ENCODE assay signal across 11 mouse cellular contexts in the genomic region with DNA sequence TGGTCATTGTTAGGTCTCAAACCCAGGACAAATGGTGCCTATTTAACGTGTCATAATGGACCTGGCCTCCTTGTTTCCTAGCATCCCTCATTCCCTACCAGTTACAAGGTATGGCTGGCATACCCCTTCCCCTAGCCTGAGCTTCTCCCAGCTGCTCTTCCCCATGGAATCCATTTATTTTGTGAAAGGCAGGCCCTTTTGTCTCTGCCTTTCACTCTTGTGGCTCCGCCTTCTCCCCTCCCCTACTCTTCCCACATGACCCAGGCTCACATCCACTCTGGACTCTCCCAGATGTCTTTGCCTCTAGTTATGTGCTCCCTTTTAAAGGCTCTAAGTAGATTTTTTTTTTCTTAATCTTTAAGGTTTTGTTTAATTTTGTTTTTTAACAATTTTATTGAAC. TPM values are rescaled to one million over a fixed set of nuclear protein-coding genes. Genes with fewer than 3 reads are reported as not detected.
DNase-seq lines count a peak whose midpoint lies in the region; ATAC-seq and TF ChIP-seq lines count a peak whose summit lies in the region.
"Had no signal": no experiment of that assay in that cellular context is flagged by ENCODE, and none has a peak within 500 bp of the region (broad histone marks: within the 10 kb centered on the region; RNA-seq: fewer than 3 reads in every experiment).

No protein-coding gene starts in this region.

- no peaks in the 10 kb centered on the region for H3K9me3 ChIP-seq in heart, embryonic 11.5 days (replicated peaks; ENCODE audit: control insufficient read depth, low read length)
- no peaks in the 10 kb centered on the region for H3K9me3 ChIP-seq in megakaryocyte, embryonic 14.5 days
- H3K9me3 ChIP-seq in midbrain, embryonic 13.5 days, result no peaks in the 10 kb centered on the region
- H3K9me3 ChIP-seq: heart, embryonic 10.5 days had no signal

- TF ChIP-seq POLR2A in cerebellum, adult 2 months (IDR thresholded peaks at IDR 0.05; ENCODE audit: borderline replicate concordance, insufficient read depth, low read length), result no peak

- H3K9ac ChIP-seq in heart, embryonic 11.5 days (ENCODE audit: low read depth, low read length), result 0 out of 2 replicates have a peak overlapping the region, but pooled peaks have one; percentile 5
- peak overlapping the region; percentile 48 for H3K9ac ChIP-seq in midbrain, embryonic 13.5 days (replicated peaks)

- no peak for DNase-seq in heart, adult 18-20 months
- peak; percentile 74 for DNase-seq in embryo, embryonic 10.5 days (ENCODE audit: low spot score)
- DNase-seq in layer of hippocampus, adult 2 months (ENCODE audit: low spot score in 2 of 2), result no peak
- DNase-seq in cerebellum, adult 2 months, result no peak
- DNase-seq: right cerebral cortex, adult 18-20 months; thymus, postnatal 36 days had no signal

- no peak overlapping the region for H3K27ac ChIP-seq in heart, embryonic 11.5 days (ENCODE audit: low read depth, low read length)
- no peak overlapping the region for H3K27ac ChIP-seq in midbrain, embryonic 13.5 days
- no peak overlapping the region for H3K27ac ChIP-seq in layer of hippocampus, adult 2 months
- no peak overlapping the region for H3K27ac ChIP-seq in cerebellum, adult 2 months (ENCODE audit: insufficient read depth, low read length)
- H3K27ac ChIP-seq: heart, embryonic 10.5 days had no signal

- H3K4me3 ChIP-seq in heart, embryonic 11.5 days (ENCODE audit: low read depth, low read length), result no peak overlapping the region
- H3K4me3 ChIP-seq in megakaryocyte, embryonic 14.5 days (replicated peaks), result peak overlapping the region; percentile 35
- no peak overlapping the region for H3K4me3 ChIP-seq in midbrain, embryonic 13.5 days (replicated peaks)
- H3K4me3 ChIP-seq in layer of hippocampus, adult 2 months, result no peak overlapping the region
- H3K4me3 ChIP-seq in cerebellum, adult 2 months (replicated peaks; ENCODE audit: insufficient read depth, low read depth, low read length), result no peak overlapping the region
- H3K4me3 ChIP-seq: heart, embryonic 10.5 days had no signal

- peaks cover 17% of the 10 kb centered on the region for H3K4me1 ChIP-seq in heart, embryonic 11.5 days (ENCODE audit: control insufficient read depth, insufficient read depth, low read length)
- peaks cover 55% of the 10 kb centered on the region for H3K4me1 ChIP-seq in megakaryocyte, embryonic 14.5 days
- peaks cover 42% of the 10 kb centered on the region for H3K4me1 ChIP-seq in midbrain, embryonic 13.5 days (replicated peaks)
- peaks cover 3% of the 10 kb centered on the region; the same call in 1 of the 2 replicates for H3K4me1 ChIP-seq in cerebellum, adult 2 months (ENCODE audit: control insufficient read depth, insufficient read depth, low read length)

- no peaks in the 10 kb centered on the region for H3K27me3 ChIP-seq in heart, embryonic 11.5 days (ENCODE audit: control insufficient read depth, insufficient read depth, low read length)
- H3K27me3 ChIP-seq in megakaryocyte, embryonic 14.5 days (replicated peaks), result no peaks in the 10 kb centered on the region
- H3K27me3 ChIP-seq in midbrain, embryonic 13.5 days, result no peaks in the 10 kb centered on the region
- no peaks in the 10 kb centered on the region for H3K27me3 ChIP-seq in cerebellum, adult 2 months (ENCODE audit: control insufficient read depth, insufficient read depth, low read length)

- peaks cover 31% of the 10 kb centered on the region for H3K36me3 ChIP-seq in heart, embryonic 11.5 days (ENCODE audit: control insufficient read depth, insufficient read depth, low read length)
- peaks cover 53% of the 10 kb centered on the region for H3K36me3 ChIP-seq in megakaryocyte, embryonic 14.5 days (replicated peaks; ENCODE audit: low read length)
- peaks cover 42% of the 10 kb centered on the region for H3K36me3 ChIP-seq in midbrain, embryonic 13.5 days

- ATAC-seq in heart, embryonic 11.5 days (replicated peaks; ENCODE audit: insufficient number of reproducible peaks, low FRiP score, low TSS enrichment), result no peak
- ATAC-seq in megakaryocyte, adult 5-6 weeks (ENCODE audit: poor library complexity, severe bottlenecking), result no peak
- no peak for ATAC-seq in midbrain, embryonic 13.5 days

- WGBS in heart, embryonic 11.5 days (ENCODE audit: insufficient replicate concordance), result 73% methylated on average over 2 of the region's 2 CpGs
- WGBS in midbrain, embryonic 13.5 days, result 45% methylated on average over 2 of the region's 2 CpGs
- WGBS in cerebellum, adult 2 months, result 68% methylated on average over 2 of the region's 2 CpGs

- H3K4me2 ChIP-seq in heart, embryonic 11.5 days, result no peak overlapping the region
- peak overlapping the region; percentile 2 for H3K4me2 ChIP-seq in midbrain, embryonic 13.5 days (replicated peaks)

- no peak for TF ChIP-seq CTCF in layer of hippocampus, adult 2 months (conservative IDR thresholded peaks at IDR 0.05)
- TF ChIP-seq CTCF in cerebellum, adult 2 months (IDR thresholded peaks at IDR 0.05; ENCODE audit: borderline replicate concordance, insufficient read depth, low read depth, low read length), result no peak

RNA-seq across cellular contexts. Expression of a gene that starts 2.8 kb away (rescaled TPM):
- 18.1 and 18.7 TPM in 2 replicates for polyA plus RNA-seq in heart, embryonic 11.5 days (2014; fragmentation: Nextera tagmentation; extraction: Ambion mirVana)
- 1 to 10 TPM; 7.0 to 7.8 TPM for total RNA-seq in heart, adult 18-20 months (2021)
- 5.2 TPM in 1 of 2 replicates, not detected in the other for polyA plus RNA-seq in megakaryocyte, embryonic 14.5 days (2012; ENCODE audit: insufficient read depth, low replicate concordance)
- 3.2 and 5.4 TPM in 2 replicates for total RNA-seq in megakaryocyte, adult 5-6 weeks (2015)
- total RNA-seq in megakaryocyte, adult 5-6 weeks (2017), result 10.3 and 13.1 TPM in 2 replicates
- 21.4 and 26.7 TPM in 2 replicates for polyA plus RNA-seq in midbrain, embryonic 13.5 days (2015; fragmentation: Nextera tagmentation; extraction: Ambion mirVana)
- 10 to 100 TPM; 13.2 to 16.2 TPM for total RNA-seq in layer of hippocampus, adult 2 months (2021)
- 10.1 and 10.5 TPM in 2 replicates for polyA plus RNA-seq in cerebellum, adult 2 months (2012; rRNA removed)

RNA-seq across cellular contexts. Expression of a gene that starts 3.1 kb away (rescaled TPM):
- polyA plus RNA-seq in heart, embryonic 11.5 days (2014; fragmentation: Nextera tagmentation; extraction: Ambion mirVana), result 53.1 and 54.7 TPM in 2 replicates
- 10 to 100 TPM; 16.0 to 16.7 TPM for total RNA-seq in heart, adult 18-20 months (2021)
- 129 and 266 TPM in 2 replicates for polyA plus RNA-seq in megakaryocyte, embryonic 14.5 days (2012; ENCODE audit: insufficient read depth, low replicate concordance)
- 15.5 and 16.1 TPM in 2 replicates for total RNA-seq in megakaryocyte, adult 5-6 weeks (2015)
- total RNA-seq in megakaryocyte, adult 5-6 weeks (2017), result 11.2 and 19.6 TPM in 2 replicates
- polyA plus RNA-seq in midbrain, embryonic 13.5 days (2015; fragmentation: Nextera tagmentation; extraction: Ambion mirVana), result 44.7 and 47.9 TPM in 2 replicates
- 10 to 100 TPM; 26.4 to 29.1 TPM for total RNA-seq in layer of hippocampus, adult 2 months (2021)
- polyA plus RNA-seq in cerebellum, adult 2 months (2012; rRNA removed), result 32.5 and 32.9 TPM in 2 replicates

RNA-seq across cellular contexts. Expression of a gene that starts 22.8 kb away (rescaled TPM):
- 0.23 and 0.30 TPM in 2 replicates for polyA plus RNA-seq in heart, embryonic 11.5 days (2014; fragmentation: Nextera tagmentation; extraction: Ambion mirVana)
- not detected for total RNA-seq in heart, adult 18-20 months (2021)
- polyA plus RNA-seq in megakaryocyte, embryonic 14.5 days (2012; ENCODE audit: insufficient read depth, low replicate concordance), result not detected in 2 replicates
- not detected in 2 replicates for total RNA-seq in megakaryocyte, adult 5-6 weeks (2015)
- not detected in 2 replicates for total RNA-seq in megakaryocyte, adult 5-6 weeks (2017)
- polyA plus RNA-seq in midbrain, embryonic 13.5 days (2015; fragmentation: Nextera tagmentation; extraction: Ambion mirVana), result 0.31 and 0.54 TPM in 2 replicates
- not detected for total RNA-seq in layer of hippocampus, adult 2 months (2021)
- 7.5 and 7.6 TPM in 2 replicates for polyA plus RNA-seq in cerebellum, adult 2 months (2012; rRNA removed)

RNA-seq across cellular contexts. Expression of a gene that starts 37.2 kb away (rescaled TPM):
- polyA plus RNA-seq in heart, embryonic 11.5 days (2014; fragmentation: Nextera tagmentation; extraction: Ambion mirVana), result 17.1 and 18.7 TPM in 2 replicates
- total RNA-seq in heart, adult 18-20 months (2021), result 1 to 10 TPM; 3.3 to 4.8 TPM
- polyA plus RNA-seq in megakaryocyte, embryonic 14.5 days (2012; ENCODE audit: insufficient read depth, low replicate concordance), result 20.6 and 67.1 TPM in 2 replicates
- total RNA-seq in megakaryocyte, adult 5-6 weeks (2015), result 11.2 and 13.1 TPM in 2 replicates
- 11.3 and 11.4 TPM in 2 replicates for total RNA-seq in megakaryocyte, adult 5-6 weeks (2017)
- polyA plus RNA-seq in midbrain, embryonic 13.5 days (2015; fragmentation: Nextera tagmentation; extraction: Ambion mirVana), result 29.8 and 31.2 TPM in 2 replicates
- total RNA-seq in layer of hippocampus, adult 2 months (2021), result 10 to 100 TPM; 21.7 to 23.1 TPM
- 13.0 and 14.1 TPM in 2 replicates for polyA plus RNA-seq in cerebellum, adult 2 months (2012; rRNA removed)

RNA-seq across cellular contexts. Expression of a gene that starts 38.1 kb away (rescaled TPM):
- 19.2 and 19.4 TPM in 2 replicates for polyA plus RNA-seq in heart, embryonic 11.5 days (2014; fragmentation: Nextera tagmentation; extraction: Ambion mirVana)
- 10 to 100 TPM; 17.3 to 19.8 TPM for total RNA-seq in heart, adult 18-20 months (2021)
- 28.4 and 32.8 TPM in 2 replicates for polyA plus RNA-seq in megakaryocyte, embryonic 14.5 days (2012; ENCODE audit: insufficient read depth, low replicate concordance)
- total RNA-seq in megakaryocyte, adult 5-6 weeks (2015), result 25.0 and 31.2 TPM in 2 replicates
- total RNA-seq in megakaryocyte, adult 5-6 weeks (2017), result 15.3 and 22.4 TPM in 2 replicates
- polyA plus RNA-seq in midbrain, embryonic 13.5 days (2015; fragmentation: Nextera tagmentation; extraction: Ambion mirVana), result 31.7 and 33.2 TPM in 2 replicates
- 10 to 100 TPM; 59.5 to 63.2 TPM for total RNA-seq in layer of hippocampus, adult 2 months (2021)
- 84.0 and 87.5 TPM in 2 replicates for polyA plus RNA-seq in cerebellum, adult 2 months (2012; rRNA removed)
